27 mouse cellular contexts compared by ENCODE assay signal in genomic region chr9:47136641-47137040, GRCm38 (mm10).
"Had no signal": no experiment of that assay in that cellular context is flagged by ENCODE, and none has a peak within 500 bp of the region (broad histone marks: within the 10 kb centered on the region; RNA-seq: fewer than 3 reads in every experiment).

No protein-coding gene starts in this region.

- H3K4me2 ChIP-seq: embryonic facial prominence, embryonic 12.5 days; embryonic facial prominence, embryonic 13.5 days; embryonic facial prominence, embryonic 15.5 days; forebrain, embryonic 12.5 days; forebrain, embryonic 13.5 days; forebrain, embryonic 15.5 days had no signal

- H3K4me3 ChIP-seq: embryonic facial prominence, embryonic 10.5 days; embryonic facial prominence, embryonic 12.5 days; embryonic facial prominence, embryonic 13.5 days; embryonic facial prominence, embryonic 15.5 days; erythroblast, embryonic 14.5 days; forebrain, embryonic 10.5 days; forebrain, embryonic 12.5 days; forebrain, embryonic 13.5 days; forebrain, embryonic 15.5 days; gastrocnemius, adult 2 months; heart, adult 2 months had no signal

- H3K4me1 ChIP-seq: embryonic facial prominence, embryonic 15.5 days; forebrain, embryonic 10.5 days; forebrain, embryonic 12.5 days; forebrain, embryonic 13.5 days; forebrain, embryonic 15.5 days had no signal

- DNase-seq: cerebellum, adult 2 months; cerebellum, adult 8-10 months; cerebellum, adult 9-10 months; cerebellum, adult 9-11 months; cerebellum, postnatal 10 days; cerebellum, postnatal 14 days; cerebellum, postnatal 25 days; cerebellum, postnatal 36 days; embryo, embryonic 11 days; forebrain, postnatal 0 days; gastrocnemius, adult 2 months; gastrocnemius, postnatal 10 days; gastrocnemius, postnatal 14 days; gastrocnemius, postnatal 25 days; gastrocnemius, postnatal 36 days; heart, adult 18-20 months; heart, adult 2 months had no signal

- H3K9ac ChIP-seq: embryonic facial prominence, embryonic 12.5 days; embryonic facial prominence, embryonic 13.5 days; embryonic facial prominence, embryonic 15.5 days; forebrain, embryonic 12.5 days; forebrain, embryonic 13.5 days; forebrain, embryonic 15.5 days; forebrain, postnatal 0 days had no signal

- H3K36me3 ChIP-seq: embryonic facial prominence, embryonic 10.5 days; embryonic facial prominence, embryonic 12.5 days; embryonic facial prominence, embryonic 13.5 days; embryonic facial prominence, embryonic 15.5 days; forebrain, embryonic 10.5 days; forebrain, embryonic 12.5 days; forebrain, embryonic 15.5 days had no signal

- H3K27ac ChIP-seq: embryonic facial prominence, embryonic 10.5 days; embryonic facial prominence, embryonic 12.5 days; embryonic facial prominence, embryonic 13.5 days; embryonic facial prominence, embryonic 15.5 days; forebrain, embryonic 10.5 days; forebrain, embryonic 12.5 days; forebrain, embryonic 13.5 days; forebrain, embryonic 15.5 days; gastrocnemius, adult 2 months; heart, adult 2 months had no signal

- H3K27me3 ChIP-seq: embryonic facial prominence, embryonic 12.5 days; embryonic facial prominence, embryonic 13.5 days; embryonic facial prominence, embryonic 15.5 days; forebrain, embryonic 12.5 days; forebrain, embryonic 13.5 days; forebrain, embryonic 15.5 days had no signal

- ATAC-seq: forebrain, embryonic 13.5 days; forebrain, embryonic 14.5 days; forebrain, embryonic 15.5 days; forebrain, postnatal 0 days had no signal

- H3K9me3 ChIP-seq: embryonic facial prominence, embryonic 10.5 days; embryonic facial prominence, embryonic 12.5 days; embryonic facial prominence, embryonic 13.5 days; embryonic facial prominence, embryonic 15.5 days; forebrain, embryonic 10.5 days; forebrain, embryonic 12.5 days; forebrain, embryonic 13.5 days; forebrain, embryonic 15.5 days had no signal
